Mouse (Mus musculus) kidney, adult 18-20 months (tissue): ENCODE data around the gene Arpc4.

Experiments used
- DNase-seq: peaks from one replicate; pipeline ENCODE4 v3.0.0; 2021

The Arpc4 gene

GRCm38 (mm10) chr6:113366639-113367038 is 11.3 kb upstream of the Arpc4 start:
- no peak for DNase-seq

- no peak for DNase-seq
Measured at GRCm38 (mm10) chr6:113367574-113367973, 10.3 kb upstream of the Arpc4 start.

- no peak for DNase-seq
Measured at GRCm38 (mm10) chr6:113368124-113368523, 9.8 kb upstream of the Arpc4 start.

DNA sequence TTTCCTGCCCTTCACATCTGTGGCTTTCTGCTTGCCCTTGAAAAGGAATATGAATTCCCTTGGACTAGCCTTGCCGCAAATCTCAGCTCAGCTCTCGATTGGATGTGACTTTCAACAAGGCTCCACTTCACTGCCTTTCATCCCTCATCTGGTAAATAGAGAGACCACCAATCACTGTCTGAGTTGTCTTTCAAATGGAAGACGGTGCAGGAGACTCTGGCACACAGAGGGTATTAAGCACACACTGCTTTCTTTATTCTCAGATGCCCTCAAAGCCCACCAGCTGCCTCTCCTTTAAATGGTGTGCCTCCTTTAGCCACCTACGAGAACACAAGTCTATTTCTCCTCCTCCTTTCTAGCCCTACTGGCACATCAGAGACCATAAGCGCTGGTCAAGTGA is 9.3 kb upstream of the Arpc4 start:
- no peak for DNase-seq

DNA sequence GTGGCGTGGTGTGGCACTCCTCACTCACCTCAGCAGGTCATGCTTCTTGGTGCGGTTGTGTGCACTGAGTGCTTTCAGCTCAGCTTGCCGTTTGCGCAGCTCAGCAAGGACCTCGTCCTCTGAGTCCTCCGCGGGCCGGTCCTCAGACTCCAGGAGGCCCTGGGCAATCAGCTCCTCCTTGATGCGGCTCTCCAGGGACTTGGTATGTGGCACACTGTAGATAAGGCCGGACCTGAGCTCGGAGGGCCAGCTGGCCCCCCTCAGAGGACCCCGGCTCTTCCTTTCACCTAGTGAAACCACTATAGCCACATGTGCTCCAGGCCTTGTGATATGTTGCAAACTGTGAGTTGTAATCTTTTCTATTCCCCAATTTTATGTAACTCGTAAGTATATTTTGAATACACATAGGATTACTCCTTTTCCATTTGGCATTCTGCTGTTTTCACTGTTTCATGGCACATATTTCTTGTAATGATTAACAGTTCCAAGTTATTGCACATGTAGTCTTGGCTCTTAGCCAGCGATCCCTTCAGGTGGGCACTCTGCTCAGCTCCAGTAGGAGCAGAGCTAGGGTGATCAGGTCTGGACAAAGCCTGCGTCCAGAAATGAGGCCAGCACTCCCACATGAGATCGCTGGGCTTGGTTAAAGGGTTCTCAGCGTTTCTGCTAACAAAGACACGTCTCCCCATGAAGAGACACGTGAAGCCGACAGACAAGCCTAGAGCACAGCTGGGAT is 7.6 kb upstream of the Arpc4 start:
- DNase-seq = no peak

DNA sequence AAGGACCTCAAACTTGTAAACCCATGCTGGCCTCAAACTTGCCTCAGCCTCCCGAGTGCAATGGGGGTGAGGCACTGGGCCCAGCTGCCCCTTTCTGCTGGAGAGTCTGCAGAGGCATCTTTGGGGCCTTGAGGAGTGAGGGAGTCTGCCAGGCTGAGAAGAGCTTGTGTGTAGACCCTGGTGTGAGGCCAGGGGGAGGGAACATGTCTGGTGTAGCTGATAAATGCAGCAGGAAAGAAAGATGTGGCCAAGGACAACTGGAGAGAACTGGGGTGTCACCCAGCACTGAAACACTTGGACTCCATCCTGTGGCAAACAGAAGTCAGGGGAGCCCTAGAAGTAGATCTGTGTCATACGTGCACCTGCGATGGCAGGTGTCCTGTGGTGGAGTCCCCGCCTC is 4.4 kb upstream of the Arpc4 start:
- DNase-seq = no peak

DNA sequence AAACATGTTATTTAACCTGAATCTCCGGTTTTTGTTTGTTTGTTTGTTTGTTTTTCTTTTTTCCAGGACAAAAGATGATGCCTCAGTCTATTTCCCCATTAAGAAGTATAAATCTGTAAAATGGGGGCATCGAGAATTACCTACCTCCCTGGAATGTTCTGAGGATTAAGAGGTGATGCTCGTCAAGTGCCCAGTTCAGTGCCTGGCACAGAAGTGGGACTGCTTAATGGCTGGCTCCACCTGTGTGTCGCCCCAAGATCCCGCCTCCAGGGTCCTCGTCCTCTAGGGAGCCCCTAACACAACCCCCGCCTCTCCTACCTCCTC is 781 bp upstream of the Arpc4 start:
- DNase-seq = no peak

DNA sequence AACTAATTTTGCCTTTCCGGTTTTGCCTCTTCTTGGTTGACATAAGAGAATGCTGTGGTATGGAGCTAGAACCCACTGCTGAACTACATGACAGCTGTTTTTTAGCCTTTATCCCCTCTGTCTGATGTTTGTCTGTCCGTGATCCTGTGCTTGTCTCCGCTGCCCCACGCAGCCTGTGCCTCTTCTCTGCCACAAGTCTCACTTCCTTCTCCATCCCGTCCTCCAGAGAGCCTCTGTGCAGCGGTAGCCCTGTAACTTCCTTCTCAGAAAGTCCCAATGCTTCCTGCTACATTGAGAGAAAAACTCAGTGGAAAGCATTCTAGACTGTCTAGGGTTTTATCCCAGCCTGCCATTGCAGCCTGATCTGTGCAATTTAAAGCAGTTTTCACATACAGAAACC is 1.3 kb downstream of the Arpc4 start:
- no peak for DNase-seq

DNA sequence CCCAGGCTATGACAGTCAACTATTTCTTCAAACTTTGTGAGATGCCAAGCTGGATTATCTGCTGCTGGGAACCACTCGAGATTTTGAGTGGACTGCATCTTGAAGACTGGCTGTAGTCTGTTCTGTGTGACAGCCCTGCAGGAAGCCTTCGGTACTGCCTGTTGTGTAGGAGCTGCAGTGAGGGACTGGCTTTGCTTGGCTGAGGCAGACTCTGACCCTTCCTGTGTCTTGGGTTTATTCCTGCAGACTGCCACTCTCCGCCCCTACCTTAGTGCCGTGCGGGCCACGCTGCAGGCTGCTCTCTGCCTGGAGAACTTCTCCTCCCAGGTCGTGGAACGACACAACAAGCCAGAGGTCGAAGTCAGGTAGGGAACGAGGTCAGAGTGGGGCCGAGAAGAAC is 2.6 kb downstream of the Arpc4 start:
- no peak for DNase-seq

GRCm38 (mm10) chr6:113384351-113384927 is 6.5 kb downstream of the Arpc4 start:
- DNase-seq = no peak

DNA sequence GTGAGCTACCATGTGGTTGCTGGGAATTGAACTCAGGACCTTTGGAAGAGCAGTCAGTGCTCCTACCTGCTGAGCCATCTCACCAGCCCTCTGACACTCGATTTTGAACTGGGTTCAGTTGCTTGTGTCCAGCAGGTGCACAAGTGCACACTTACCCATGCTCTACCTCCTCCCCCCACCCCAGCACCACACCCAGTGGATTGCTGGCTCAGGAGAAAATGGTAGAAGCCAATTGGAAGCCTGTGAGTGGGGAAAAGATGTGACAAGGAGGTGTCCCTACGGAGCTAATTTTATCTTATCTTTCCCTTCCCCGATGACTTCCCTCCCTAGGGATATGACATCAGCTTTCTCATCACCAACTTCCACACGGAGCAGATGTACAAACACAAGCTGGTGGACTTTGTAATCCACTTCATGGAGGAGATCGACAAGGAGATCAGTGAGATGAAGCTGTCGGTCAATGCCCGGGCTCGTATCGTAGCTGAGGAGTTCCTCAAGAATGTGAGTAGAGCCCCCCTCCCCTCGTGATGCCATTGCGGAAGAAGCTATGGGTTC is 7.3 kb downstream of the Arpc4 start:
- no peak for DNase-seq

- no peak for DNase-seq
Measured at GRCm38 (mm10) chr6:113386025-113386424, 8.1 kb downstream of the Arpc4 start.

DNA sequence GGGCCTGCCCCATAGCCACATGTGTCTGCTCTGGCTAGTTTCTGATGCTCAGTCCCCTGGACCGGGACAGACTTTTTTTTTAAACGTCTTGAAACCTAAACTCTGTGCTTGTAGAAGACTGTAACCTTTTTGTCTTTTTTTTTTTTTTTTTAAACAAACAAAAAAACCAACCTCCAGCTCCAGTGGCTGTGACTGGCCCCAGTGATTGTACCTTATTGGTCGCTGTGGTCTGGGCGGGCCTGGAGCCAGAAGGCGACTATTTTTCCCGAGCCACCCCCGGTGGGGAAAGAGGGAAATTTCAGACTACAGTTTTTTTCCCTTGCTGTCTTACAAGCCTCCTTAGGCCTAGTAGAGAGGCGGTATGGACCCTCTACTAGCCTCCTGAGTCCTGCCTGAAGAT is 11.0 kb downstream of the Arpc4 start, which contains the start of gene Ttll3:
Ttll3 (plus strand) TSS at position 301 of the 400 bp plus-strand sequence.
- no peak for DNase-seq

- peak; percentile 18 for DNase-seq
Measured at GRCm38 (mm10) chr6:113390715-113391114, 12.8 kb downstream of the Arpc4 start.

DNA sequence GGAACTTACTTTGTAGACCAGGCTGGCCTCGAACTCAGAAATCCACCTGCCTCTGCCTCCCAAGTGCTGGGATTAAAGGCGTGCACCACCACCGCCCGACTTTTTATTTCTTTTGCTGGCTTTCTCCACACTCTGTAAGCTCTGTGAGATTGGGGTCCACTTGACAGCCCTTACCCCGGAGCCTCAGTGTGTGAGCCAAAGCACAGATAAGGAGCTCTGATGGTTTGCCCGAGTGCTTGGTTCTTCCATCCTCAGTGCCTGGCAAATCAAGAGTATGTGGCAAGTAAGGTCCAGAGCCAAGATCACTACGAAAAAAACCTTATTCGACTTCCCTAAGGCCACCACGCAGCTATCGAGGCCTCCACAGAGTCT is 14.1 kb downstream of the Arpc4 start:
- DNase-seq = no peak

DNA sequence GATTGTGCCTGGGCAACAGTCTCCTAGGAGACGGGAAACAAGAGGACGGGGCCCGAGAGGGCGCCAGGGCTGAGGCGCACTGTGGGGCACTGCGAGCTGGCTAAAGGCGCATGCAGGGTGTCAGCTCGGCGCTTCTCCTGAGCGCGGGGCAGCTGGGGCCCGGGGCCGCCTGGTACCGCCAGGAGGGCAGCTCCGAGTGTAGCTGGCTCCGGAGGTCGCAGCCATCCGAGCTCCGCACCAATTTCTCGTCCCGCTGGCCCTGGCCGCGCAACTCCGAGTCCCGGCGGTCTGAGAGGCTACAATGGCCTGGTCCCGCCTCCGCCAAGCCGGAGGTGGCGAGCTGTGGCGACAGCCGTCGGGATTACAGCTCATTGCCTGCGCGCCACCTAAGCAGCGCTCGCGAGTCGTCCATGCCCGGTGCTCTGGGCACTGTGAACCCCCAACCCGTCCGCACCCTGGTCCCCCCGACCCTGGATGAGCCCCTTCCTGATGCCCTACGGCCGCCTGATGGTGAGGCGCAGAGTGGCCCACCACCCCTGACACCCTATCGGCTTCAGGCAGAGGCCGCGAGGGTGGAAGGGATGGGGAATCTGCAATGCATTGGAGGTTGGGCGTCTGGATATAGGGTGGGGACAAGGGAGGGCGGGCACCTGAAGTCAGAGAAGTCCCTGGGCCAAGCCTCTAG is 14.6 kb downstream of the Arpc4 start:
- DNase-seq = peak; percentile 58

DNA sequence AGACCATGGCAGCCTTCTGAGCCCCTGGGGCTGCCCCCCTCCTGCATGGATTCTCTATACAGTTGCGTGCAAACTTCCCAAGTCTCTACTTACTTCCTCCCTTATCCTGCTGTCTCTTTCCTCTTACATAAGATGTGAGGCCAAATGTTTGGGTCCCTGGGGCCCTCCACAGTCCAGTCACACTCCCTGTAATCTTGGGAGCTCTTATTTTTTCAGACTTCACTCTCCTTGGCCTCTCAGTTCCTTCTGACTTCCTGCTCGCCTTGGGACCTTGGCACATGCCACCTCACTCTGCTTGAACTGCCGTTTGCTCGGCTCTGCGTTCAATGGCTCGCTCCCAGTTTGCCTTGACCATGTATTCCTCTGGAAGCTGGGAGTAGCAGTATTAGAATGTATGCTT is 16.0 kb downstream of the Arpc4 start:
- no peak for DNase-seq

GRCm38 (mm10) chr6:113394811-113395210 is 16.9 kb downstream of the Arpc4 start:
- no peak for DNase-seq

- no peak for DNase-seq
Measured at GRCm38 (mm10) chr6:113395501-113395900, 17.6 kb downstream of the Arpc4 start.

GRCm38 (mm10) chr6:113396270-113397030 is 18.5 kb downstream of the Arpc4 start:
- no peak for DNase-seq

GRCm38 (mm10) chr6:113402094-113402493 is 24.2 kb downstream of the Arpc4 start:
- DNase-seq = no peak

GRCm38 (mm10) chr6:113404649-113405448 is 26.9 kb downstream of the Arpc4 start:
- DNase-seq = peak; percentile 45
